ENCODE assay signal across 8 mouse cellular contexts in genomic region chr7:92027049-92027448, GRCm38 (mm10).
DNase-seq lines count a peak whose midpoint lies in the region.

No protein-coding gene starts in this region.

- DNase-seq in gastrocnemius, postnatal 10 days, result peak; percentile 56
- DNase-seq in gastrocnemius, postnatal 25 days, result no peak
- peak; percentile 48 for DNase-seq in R1 (ENCODE audit: low read depth, low spot score)
- DNase-seq in cerebellum, postnatal 10 days, result peak; percentile 88 to 93
- DNase-seq in frontal cortex, postnatal 36 days (ENCODE audit: low spot score in 2 of 2), result peak; percentile 52 to 57
- DNase-seq in layer of hippocampus, adult 9-10 months (ENCODE audit: low spot score), result peak; percentile 29
- DNase-seq in lung, postnatal 36 days, result peak; percentile 42
- peak; percentile 84 for DNase-seq in right cerebral cortex, postnatal 4 days
